Mouse (Mus musculus): ENCODE measurements around the gene Ugp2.

DNA sequence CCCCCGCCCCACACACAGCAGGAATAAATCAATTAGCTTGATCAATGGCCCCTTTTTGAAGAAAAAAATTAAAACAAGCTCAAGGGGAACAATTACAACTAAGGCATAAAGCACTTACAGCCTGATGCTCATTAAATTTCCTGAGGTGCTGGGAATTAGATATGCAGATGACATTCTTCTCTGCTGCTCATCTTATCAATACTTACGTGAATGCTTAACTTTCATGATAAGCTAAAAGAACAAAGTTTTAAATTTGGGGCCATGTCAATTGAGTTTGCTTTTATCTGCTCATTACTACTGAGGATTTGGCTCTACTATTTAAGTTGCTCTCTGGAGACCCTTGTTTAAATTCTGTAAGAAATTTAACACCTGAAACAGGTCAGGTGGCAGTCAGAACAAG is 22.1 kb downstream of the Ugp2 start:
- TF ChIP-seq POLR2AphosphoS2 (IDR thresholded peaks at IDR 0.05; ENCODE audit: insufficient read length, low read depth) = no peak
- TF ChIP-seq POLR2A (IDR thresholded peaks at IDR 0.05; ENCODE audit: insufficient read length, low read depth) = no peak
- no peak for TF ChIP-seq TCF12 (IDR thresholded peaks at IDR 0.05; ENCODE audit: insufficient read depth, poor library complexity, severe bottlenecking)
- no peak for TF ChIP-seq MAX (IDR thresholded peaks at IDR 0.05; ENCODE audit: low read depth)
- TF ChIP-seq USF1 (IDR thresholded peaks at IDR 0.05; ENCODE audit: low read depth) = no peak
- TF ChIP-seq E2F4 (IDR thresholded peaks at IDR 0.05; ENCODE audit: insufficient read depth) = no peak
- no peak for TF ChIP-seq REST (IDR thresholded peaks at IDR 0.05; ENCODE audit: insufficient read depth, insufficient read length)
- no peak for TF ChIP-seq MYOG (IDR thresholded peaks at IDR 0.05; ENCODE audit: control insufficient read depth in 1 of 3, insufficient read depth in 1 of 3, insufficient read length in 2 of 3, low read depth in 2 of 3)
- no peak for TF ChIP-seq CEBPB (IDR thresholded peaks at IDR 0.05; ENCODE audit: insufficient read depth, poor library complexity, severe bottlenecking)
